Mouse (Mus musculus): ENCODE data around the gene Pecr. TPM values are rescaled to one million over a fixed set of nuclear protein-coding genes. Genes with fewer than 3 reads are reported as not detected.

Gene Pecr
- 3.6 and 4.1 TPM in 2 replicates for polyA plus RNA-seq (2012)

DNA sequence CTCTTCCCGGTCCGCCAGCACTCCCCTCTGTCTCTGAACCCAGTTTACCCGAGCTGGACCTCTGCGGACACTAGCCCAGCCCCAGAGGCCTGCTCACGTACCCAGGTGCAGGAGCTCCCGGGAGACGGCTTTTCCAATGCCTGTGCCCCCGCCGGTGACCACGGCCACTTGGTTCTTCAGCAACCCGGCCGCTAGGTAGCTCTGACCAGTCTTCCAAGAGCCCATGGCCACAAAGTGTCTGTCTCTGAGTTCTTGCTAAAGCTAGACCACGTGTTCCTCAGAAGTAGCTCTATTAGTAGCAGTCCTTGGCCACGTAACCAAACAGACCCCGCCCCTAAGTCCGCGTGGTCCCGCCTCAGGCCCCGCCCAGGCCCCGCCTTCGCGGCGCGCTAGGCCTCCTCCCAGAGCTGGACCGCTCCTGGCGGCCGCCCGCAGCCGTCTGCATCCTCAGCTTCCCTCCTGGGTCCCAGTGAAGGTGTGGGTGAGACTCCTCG lies at the start of gene Pecr, which contains the start of gene Tmem169:
TSS of gene Pecr (minus strand) at position 323 of the 494 bp plus-strand sequence.
TSS of gene Tmem169 (plus strand) at position 378 of the 494 bp plus-strand sequence.

DNA sequence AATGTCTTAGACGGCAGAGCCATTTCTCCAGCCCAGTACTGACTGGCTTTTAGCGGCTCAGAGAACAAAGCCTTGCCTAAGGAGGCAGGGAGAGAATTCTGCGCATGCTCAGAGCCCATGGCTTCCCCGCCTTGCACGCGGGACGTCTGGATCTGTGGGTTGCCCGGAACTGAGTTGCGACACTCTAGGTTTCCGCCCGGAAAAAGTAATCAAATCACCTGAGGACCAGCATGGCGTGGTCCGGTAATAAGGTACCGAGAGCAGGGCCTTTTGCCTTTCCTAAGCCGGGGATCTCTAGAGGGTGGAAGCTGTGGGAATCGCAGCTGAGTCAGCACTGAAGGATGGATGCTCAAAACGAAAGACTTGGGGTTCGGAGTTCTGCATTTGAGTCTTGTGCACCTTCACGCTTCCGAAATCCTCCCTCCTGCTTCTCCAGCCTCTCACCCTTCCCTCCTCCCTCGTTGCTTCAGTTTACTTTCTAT lies 23.2 kb upstream of the Pecr start, which contains the start of gene Xrcc5:
TSS of gene Xrcc5 (plus strand) at position 105 of the 482 bp plus-strand sequence.

DNA sequence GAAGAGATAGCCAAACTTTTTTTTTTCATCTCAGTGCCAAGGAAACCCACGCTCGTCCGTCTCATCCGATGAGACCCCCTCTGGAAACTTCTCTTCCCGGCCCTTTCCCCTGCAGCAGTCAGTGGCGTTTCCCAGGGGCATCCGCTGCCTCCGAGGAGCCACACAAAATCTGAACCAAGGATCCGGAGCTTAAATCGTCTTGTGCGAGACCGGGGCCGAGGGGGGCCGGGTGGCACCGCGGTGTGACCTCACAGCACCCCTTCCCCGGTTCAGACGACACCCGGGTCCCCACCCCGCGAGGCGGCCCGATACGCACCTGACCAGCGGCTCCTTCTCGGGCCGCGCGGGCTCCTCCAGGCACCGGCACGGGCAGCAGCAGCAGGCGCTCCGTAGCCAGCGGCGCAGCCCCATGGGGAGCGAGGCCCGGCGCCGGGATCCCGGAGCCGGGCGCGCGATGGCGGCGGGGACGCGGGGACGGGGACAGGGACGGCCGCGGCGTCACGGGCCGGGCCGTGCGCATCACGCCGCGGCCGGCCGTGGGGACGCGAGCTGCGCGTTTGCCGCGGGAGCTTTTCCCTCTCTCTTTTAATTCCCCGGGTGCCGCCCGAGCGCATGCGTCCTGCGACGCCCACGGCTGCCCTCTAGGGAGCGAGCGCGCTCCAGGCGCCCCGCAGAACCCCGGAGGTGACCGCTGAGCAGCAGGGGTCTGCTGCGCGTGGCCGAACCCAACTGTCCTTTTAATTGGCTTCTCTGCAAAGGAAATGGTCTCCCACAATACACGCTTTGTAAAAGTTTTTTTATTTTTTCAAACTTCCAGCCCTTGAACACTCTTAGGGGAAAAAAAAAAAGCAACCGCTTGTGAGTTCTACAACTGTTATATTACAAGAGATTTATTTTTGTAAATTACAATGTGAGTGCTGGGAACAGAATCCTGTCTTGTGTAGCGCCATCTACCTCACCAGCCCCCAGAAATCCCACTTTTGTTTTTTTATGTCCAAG lies 72.1 kb downstream of the Pecr start, which contains the start of gene Mreg:
TSS of gene Mreg (minus strand) at position 607 of the 999 bp plus-strand sequence.

Other genes starting within 250 kb of the Pecr start
- 0.24 and 0.28 TPM in 2 replicates for gene Mreg, start 72.0 kb downstream of the Pecr start, polyA plus RNA-seq (2012)
- gene Tmem169, start 55 bp upstream of the Pecr start, polyA plus RNA-seq (2012), result not detected in 2 replicates
- gene Xrcc5, start 23.1 kb upstream of the Pecr start, polyA plus RNA-seq (2012), result 0.95 and 1.3 TPM in 2 replicates

All from megakaryocyte-erythroid progenitor cell, adult 5 weeks (primary cell).